Mouse (Mus musculus) cerebellum, adult 2 months (tissue): Measurements from ENCODE around the gene Cttn. TPM values are rescaled to one million over a fixed set of nuclear protein-coding genes. Genes with fewer than 3 reads are reported as not detected.

Experiments used
- DNase-seq, 2 experiments: peaks; one replicate each; pipeline ENCODE4 v3.0.0; 2021
- H3K27ac ChIP-seq: fragments of 200-500 bp; 2 replicates; pipeline ENCODE4 v1.5.1; 2012; ENCODE audit warnings: low read length, control low read depth, inconsistent platforms; ENCODE audit not compliant: insufficient read depth
- H3K27me3 ChIP-seq: fragments of 200-500 bp; 2 replicates; pipeline ENCODE4 v1.6.1; 2012; ENCODE audit warnings: inconsistent platforms, mild to moderate bottlenecking, low read length, moderate library complexity; ENCODE audit not compliant: control insufficient read depth, insufficient read depth
- H3K4me1 ChIP-seq: fragments of 200-500 bp; 2 replicates; pipeline ENCODE4 v1.6.1; 2011; ENCODE audit warnings: low read length; ENCODE audit not compliant: control insufficient read depth, insufficient read depth
- H3K4me3 ChIP-seq: fragments of 200-500 bp; replicated peaks from 2 replicates; pipeline ENCODE3; 2011; ENCODE audit warnings: mild to moderate bottlenecking, low read depth, low read length, control low read depth; ENCODE audit not compliant: insufficient read depth
- CTCF ChIP-seq: fragments of 200-500 bp; IDR thresholded peaks from 2 replicates; pipeline ENCODE4 v1.5.1; 2011; ENCODE audit warnings: low read depth, mild to moderate bottlenecking, control low read depth, low read length, moderate library complexity, borderline replicate concordance; ENCODE audit not compliant: insufficient read depth
- POLR2A ChIP-seq: fragments of 200-500 bp; IDR thresholded peaks from 2 replicates; pipeline ENCODE4 v1.6.1; 2011; ENCODE audit warnings: low read length, control low read depth, borderline replicate concordance; ENCODE audit not compliant: insufficient read depth
- WGBS: fragments of 180-500 bp; shearing (Covaris S2); methylation state at CpG from one replicate; pipeline ENCODE4 v1.1.7; 2018; 5-methylcytosine and 5-hydroxymethylcytosine counted together
- polyA plus RNA-seq: library from polyadenylated mRNA; depleted of rRNA; stranded (reverse); fragments of >200 nt; gene quantifications from 2 replicates; pipeline ENCODE4 v1.2.3, GENCODE M21; 2012

Gene Cttn
- polyA plus RNA-seq, 1 experiment = 131 TPM

DNA sequence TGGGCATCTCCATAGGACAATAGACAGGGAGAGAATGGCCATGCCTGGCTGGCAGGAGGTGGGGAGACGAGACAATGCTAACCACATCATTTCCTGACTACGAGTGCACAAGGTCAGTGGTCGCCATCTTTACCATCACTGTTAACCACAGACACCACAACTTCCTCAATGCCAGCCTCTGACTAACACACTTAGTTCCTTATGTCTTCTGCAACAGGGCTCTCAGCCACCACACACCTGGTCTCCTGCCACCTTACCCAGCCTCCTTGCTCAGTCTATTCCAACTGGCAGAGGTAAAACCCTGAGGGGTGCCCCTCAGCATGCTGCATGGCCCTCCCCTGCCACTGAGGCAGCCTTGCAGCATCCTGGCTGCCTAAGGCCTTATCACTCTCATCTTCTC is 23.7 kb downstream of the Cttn start:
- WGBS = 91% methylated on average over 3 of the region's 3 CpGs

DNA sequence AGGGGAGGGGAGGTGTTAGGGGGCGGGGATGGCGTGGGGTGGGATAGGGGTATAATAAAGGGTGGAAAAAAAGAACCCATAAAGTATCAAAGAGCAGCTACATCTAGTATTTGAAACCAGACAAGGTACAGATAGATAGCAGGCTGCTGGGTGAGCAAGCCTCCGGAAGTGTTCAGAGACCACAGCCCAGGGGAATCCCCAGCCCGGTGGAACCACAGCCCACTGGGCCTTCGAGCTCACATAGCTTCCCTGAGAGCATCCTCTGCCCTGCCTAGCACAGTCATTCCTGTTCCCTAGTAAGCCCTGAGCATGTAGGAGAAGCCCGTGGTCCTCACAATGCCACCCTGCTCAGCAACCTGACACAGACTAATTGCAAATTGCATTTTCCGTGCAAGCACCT is 26.0 kb downstream of the Cttn start:
- WGBS = 97% methylated on average over 7 of the region's 7 CpGs
- no peaks in the 10 kb centered on the region for H3K27me3 ChIP-seq
- no peak overlapping the region for H3K27ac ChIP-seq
- no peak overlapping the region for H3K4me3 ChIP-seq
- DNase-seq = no peak
- H3K4me1 ChIP-seq = peaks cover 5% of the 10 kb centered on the region
- no peak for TF ChIP-seq CTCF
- TF ChIP-seq POLR2A = no peak

More for the DNA sequence above, 23.7 kb downstream of the Cttn start:
- H3K4me1 ChIP-seq = peaks cover 9% of the 10 kb centered on the region
- no peaks in the 10 kb centered on the region for H3K27me3 ChIP-seq
- H3K27ac ChIP-seq = no peak overlapping the region
- no peak overlapping the region for H3K4me3 ChIP-seq
- TF ChIP-seq POLR2A = no peak
- no peak for TF ChIP-seq CTCF
- DNase-seq = no peak

DNA sequence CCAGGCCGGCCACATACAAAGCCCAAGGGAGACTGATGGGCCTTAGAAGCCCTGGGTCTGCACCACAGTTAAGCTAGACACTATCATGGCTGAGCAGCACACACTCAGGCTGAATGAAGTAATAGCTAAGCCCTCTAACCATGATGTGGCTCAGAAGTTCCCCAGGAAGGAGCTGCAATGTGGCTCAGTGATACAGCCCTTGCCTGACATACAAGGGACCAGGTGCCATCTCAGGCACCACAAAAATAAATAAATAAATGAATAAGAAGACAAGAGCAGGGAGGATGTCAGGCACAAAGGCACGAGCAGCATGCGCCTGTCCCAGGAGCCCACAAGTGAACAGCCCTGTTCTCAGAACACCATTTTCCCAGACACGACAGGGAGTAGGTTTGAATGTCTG is 28.8 kb downstream of the Cttn start:
- no peak for DNase-seq
- no peaks in the 10 kb centered on the region for H3K4me1 ChIP-seq
- TF ChIP-seq POLR2A = no peak
- TF ChIP-seq CTCF = no peak
- H3K27me3 ChIP-seq = no peaks in the 10 kb centered on the region
- H3K4me3 ChIP-seq = no peak overlapping the region
- no peak overlapping the region for H3K27ac ChIP-seq
- WGBS = 90% methylated on average over 4 of the region's 4 CpGs

DNA sequence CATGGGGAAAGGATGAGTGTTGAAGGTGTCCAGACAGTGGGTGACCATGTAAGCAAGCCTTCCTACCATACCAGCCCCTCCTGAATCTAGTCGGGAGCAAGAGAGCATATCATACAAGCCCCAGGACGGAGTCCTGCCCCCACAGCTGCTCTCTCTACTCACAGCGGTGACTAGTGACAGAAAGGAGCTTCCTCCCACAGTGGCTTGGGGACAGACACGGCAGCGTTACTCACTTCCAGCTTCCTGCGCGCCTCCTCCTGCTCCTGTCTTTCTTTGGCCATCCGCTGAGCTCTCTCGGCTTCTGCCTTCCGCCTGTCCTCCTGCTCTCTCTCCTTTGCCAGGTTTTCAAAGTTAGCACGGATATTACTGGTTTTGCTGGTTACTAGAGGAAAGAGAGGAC is 29.3 kb downstream of the Cttn start:
- TF ChIP-seq POLR2A (no peak), CTCF (no peak)
- no peak for DNase-seq
- no peaks in the 10 kb centered on the region for H3K27me3 ChIP-seq
- H3K27ac ChIP-seq = no peak overlapping the region
- no peaks in the 10 kb centered on the region for H3K4me1 ChIP-seq
- H3K4me3 ChIP-seq = no peak overlapping the region
- WGBS = 83% methylated on average over 11 of the region's 11 CpGs

DNA sequence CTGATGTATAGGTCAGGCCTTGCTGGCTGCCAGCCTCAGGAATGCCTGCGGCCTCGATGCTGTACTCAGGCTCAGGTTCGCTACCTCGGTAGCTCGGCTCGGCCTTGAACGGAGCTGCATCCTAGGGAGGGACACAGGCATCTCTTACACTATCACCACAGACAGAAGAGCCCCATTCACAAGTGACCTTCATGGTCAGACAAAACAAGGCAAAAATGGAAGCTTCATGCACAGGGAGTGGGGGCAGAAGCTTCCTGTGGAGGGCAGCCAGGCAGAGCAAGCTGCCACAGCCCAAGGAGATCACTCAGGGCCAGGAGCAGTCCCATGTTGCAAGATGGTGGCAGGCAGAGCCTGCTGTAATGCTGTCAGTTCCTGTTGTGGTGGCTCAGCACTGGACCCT is 32.0 kb downstream of the Cttn start:
- no peak for TF ChIP-seq POLR2A
- H3K4me3 ChIP-seq = no peak overlapping the region
- WGBS = over 99% methylated on average over 7 of the region's 7 CpGs

DNA sequence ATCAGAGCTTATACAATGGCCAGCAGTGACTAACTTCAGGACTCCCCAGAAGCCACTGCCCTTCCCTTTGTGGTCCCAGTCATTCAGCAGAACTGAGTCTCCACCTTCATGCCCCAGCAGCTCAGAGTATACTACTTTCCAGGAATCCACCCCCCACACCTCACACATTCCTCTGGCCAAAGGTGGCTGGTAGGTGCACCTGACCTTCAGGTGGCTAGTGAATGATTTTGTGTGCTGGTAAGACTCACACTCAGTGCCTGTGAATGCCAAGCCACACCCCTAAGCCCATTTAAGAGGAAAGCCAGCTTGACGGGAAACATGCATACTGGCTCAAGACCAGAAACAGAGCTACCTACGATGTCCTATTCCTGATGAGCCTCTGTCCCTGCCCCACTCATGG is 37.9 kb downstream of the Cttn start:
- H3K4me3 ChIP-seq = no peak overlapping the region
- TF ChIP-seq POLR2A (no peak), CTCF (no peak)
- no peak for DNase-seq
- WGBS = 42% methylated on average over 2 of the region's 2 CpGs
- no peaks in the 10 kb centered on the region for H3K4me1 ChIP-seq
- no peak overlapping the region for H3K27ac ChIP-seq
- no peaks in the 10 kb centered on the region for H3K27me3 ChIP-seq

More for the DNA sequence above, 32.0 kb downstream of the Cttn start:
- Histone ChIP-seq H3K4me1 (no peaks in the 10 kb centered on the region), H3K27ac (no peak overlapping the region), H3K27me3 (no peaks in the 10 kb centered on the region)
- DNase-seq = no peak

DNA sequence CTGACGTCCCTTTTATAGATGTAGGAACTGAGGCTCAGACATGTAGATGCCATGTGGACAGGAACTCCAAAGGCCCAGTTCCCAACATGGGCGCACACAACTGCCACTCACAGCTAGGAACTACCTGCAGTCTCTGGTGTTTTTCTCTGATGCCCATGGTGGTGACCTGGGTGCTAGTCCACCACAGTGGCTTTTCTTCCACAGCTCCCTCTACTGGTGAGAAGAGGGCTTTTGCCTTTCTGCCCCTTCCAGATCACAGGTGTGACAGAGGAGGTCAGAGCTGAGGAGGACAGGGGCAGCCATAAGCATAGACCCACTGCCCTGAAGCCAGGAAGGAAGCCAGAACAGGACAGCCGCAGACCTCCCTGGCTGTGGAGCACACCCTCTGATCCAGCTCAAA is 43.3 kb downstream of the Cttn start:
- no peak overlapping the region for H3K4me3 ChIP-seq
- TF ChIP-seq POLR2A = no peak
- 0 out of 2 replicates have a peak, but pooled peaks have one; percentile 16 for TF ChIP-seq CTCF
- H3K27me3 ChIP-seq = no peaks in the 10 kb centered on the region
- no peak for DNase-seq
- WGBS = 75% methylated on average over 3 of the region's 3 CpGs
- no peak overlapping the region for H3K27ac ChIP-seq
- H3K4me1 ChIP-seq = no peaks in the 10 kb centered on the region

DNA sequence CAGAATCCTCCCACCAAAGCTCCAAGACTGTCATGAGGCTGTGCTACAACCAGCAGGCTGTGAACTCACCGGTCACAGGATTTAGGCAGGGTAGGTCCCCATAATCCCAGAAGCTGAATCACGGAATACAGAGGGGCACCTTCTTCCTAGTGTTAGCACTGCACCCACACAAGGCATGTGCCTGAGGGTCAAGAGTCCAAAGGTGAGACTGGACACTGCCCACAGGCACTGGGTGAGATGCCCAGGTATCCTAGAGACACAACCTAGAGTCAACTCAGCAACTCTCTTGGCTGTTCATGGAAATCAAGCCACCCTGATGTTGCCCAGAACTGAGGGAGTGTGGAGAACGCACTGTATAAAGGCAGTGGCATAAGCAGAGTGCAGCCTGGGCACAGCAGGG is 44.2 kb downstream of the Cttn start:
- no peak for TF ChIP-seq CTCF
- TF ChIP-seq POLR2A = no peak
- Histone ChIP-seq H3K27me3 (no peaks in the 10 kb centered on the region), H3K4me1 (no peaks in the 10 kb centered on the region), H3K4me3 (no peak overlapping the region), H3K27ac (no peak overlapping the region)
- 87% methylated on average over 3 of the region's 3 CpGs for WGBS
- no peak for DNase-seq

DNA sequence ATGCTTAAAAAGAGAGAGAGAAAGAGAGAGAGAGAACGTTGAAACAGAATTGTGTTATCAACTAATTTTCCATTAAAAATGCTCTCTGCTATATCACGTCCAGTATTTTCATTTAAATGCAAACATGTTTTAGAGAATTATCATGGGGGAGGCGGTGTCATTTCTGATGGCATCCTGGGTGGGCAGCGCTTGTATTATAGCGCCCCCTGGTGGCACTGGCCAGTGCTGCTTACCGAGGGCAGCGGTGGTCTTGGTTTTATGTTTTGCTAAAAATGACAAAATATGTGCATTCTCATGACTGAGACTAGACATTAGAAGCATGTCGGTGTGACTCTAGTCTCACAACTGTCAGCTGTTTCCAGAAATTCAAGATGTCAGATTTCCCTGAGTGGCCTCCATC is 44.9 kb downstream of the Cttn start:
- WGBS = 14% methylated on average over 8 of the region's 8 CpGs
- H3K27ac ChIP-seq = no peak overlapping the region

More for the DNA sequence above, 44.9 kb downstream of the Cttn start:
- no peak for TF ChIP-seq POLR2A
- peak; percentile 89 for TF ChIP-seq CTCF
- peak; percentile 42 to 62 for DNase-seq
- Histone ChIP-seq H3K4me3 (no peak overlapping the region), H3K27me3 (no peaks in the 10 kb centered on the region), H3K4me1 (no peaks in the 10 kb centered on the region)
